Mouse (Mus musculus): ENCODE data around the gene Donson.

DNA sequence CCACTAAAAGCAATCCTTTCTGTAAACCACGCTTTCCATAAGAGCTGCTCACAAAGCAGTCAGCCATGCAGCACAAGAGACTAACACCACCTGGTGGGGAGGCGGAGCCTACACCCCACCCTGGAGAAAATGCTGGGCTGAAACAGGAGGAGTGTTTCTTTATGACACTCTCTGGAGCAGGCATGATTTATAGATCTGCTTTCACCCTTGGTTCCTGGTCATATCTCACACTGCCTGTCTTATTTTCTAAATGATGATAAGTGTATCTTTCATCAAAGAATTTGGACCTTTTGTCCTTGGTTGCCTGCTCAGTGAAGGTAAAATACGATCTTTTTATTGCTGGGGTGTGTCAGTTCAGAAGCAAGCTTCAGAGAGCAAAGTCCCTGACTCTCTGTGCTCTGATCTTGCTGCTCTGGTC lies 14.2 kb upstream of the Donson start:
- TF ChIP-seq E2F4 (IDR thresholded peaks at IDR 0.05; ENCODE audit: insufficient read depth) (no peak), MYOD1 (IDR thresholded peaks at IDR 0.05; ENCODE audit: control insufficient read depth in 1 of 3, insufficient read length in 2 of 3, low read depth in 2 of 3) (no peak), POLR2A (IDR thresholded peaks at IDR 0.05; ENCODE audit: insufficient read length, low read depth) (no peak), MAX (IDR thresholded peaks at IDR 0.05; ENCODE audit: low read depth) (no peak), USF1 (IDR thresholded peaks at IDR 0.05; ENCODE audit: low read depth) (no peak), TCF3 (IDR thresholded peaks at IDR 0.05; ENCODE audit: insufficient read length, low read depth) (no peak), MYOG (IDR thresholded peaks at IDR 0.05; ENCODE audit: control insufficient read depth in 1 of 3, insufficient read depth in 1 of 3, insufficient read length in 2 of 3, low read depth in 2 of 3) (no peak), REST (IDR thresholded peaks at IDR 0.05; ENCODE audit: insufficient read depth, insufficient read length) (no peak), SRF (IDR thresholded peaks at IDR 0.05; ENCODE audit: control insufficient read depth, insufficient read length, low read depth) (no peak), TCF12 (IDR thresholded peaks at IDR 0.05; ENCODE audit: insufficient read depth, poor library complexity, severe bottlenecking) (no peak), CEBPB (IDR thresholded peaks at IDR 0.05; ENCODE audit: insufficient read depth, poor library complexity, severe bottlenecking) (no peak), POLR2AphosphoS2 (IDR thresholded peaks at IDR 0.05; ENCODE audit: insufficient read length, low read depth) (no peak)
